Mouse (Mus musculus) right cerebral cortex, adult 2 months (tissue): Measurements from ENCODE around the gene Cdk19.
"Not testable (repeated sequence)": the region's sequence is repeated elsewhere in the genome, so short reads cannot be mapped to it uniquely, and the experiment has no call there.

Experiments used
- DNase-seq, 2 experiments: peaks; one replicate each; pipeline ENCODE4 v3.0.0; 2021 to 2022; ENCODE audit warnings: low spot score in 2 of 2

The Cdk19 gene

GRCm38 (mm10) chr10:40386126-40386525 is 46.8 kb downstream of the Cdk19 start:
- DNase-seq: no peak

DNA sequence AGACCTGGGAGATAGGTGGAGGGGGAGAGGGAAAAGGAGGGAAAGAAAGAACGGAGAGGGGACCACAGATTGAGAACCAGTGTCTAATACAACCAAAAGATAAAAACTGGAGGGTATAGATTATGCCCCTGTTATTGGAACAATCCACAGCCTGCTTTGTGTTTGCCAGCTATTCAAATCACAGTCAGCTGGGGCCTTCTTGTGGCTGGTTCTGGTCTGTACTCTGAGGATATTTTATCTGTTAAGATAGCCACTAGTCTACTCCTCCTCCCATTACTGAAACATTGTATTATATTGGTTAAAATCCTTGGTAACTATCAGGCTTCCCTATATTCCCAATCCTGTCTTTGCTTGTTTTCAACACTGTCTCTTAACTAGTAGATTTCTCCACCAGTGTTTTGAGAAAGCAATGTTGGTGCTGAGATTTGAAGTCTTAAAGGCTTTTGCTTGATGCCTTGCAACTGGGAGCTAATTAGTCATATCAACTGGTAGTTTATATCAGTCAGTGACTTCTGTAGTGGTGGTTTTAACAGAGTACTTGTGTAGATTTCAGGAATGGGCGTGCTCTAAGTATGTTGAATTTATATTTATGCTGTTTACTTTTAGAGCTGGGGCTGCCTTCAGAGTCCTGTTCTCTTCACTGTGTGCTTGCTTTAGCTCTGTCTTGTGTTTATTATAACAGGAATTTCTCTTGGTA is 54.2 kb downstream of the Cdk19 start:
- no peak for DNase-seq

DNA sequence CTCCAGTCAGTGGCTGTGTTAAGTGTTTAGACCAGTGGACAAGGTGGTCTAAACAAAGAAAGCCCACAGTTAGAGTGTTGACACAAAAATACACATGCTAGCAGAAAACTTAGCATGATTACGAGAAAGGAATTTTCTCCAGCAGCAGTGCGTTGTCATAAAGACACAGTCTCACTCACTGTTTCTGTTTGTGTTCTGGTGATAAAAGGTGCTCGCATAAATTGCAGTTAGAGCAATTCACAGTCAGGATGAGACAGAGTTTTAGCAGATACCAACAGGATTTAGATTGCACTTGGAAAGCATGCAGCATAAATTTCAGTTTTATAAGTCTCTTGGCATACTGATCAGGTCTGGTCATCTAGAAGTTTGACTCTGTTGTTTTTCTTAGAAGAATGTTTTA is 59.5 kb downstream of the Cdk19 start:
- DNase-seq: no peak

- DNase-seq: no peak
Measured at GRCm38 (mm10) chr10:40399328-40399727, 60.0 kb downstream of the Cdk19 start.

- DNase-seq: no peak
Measured at GRCm38 (mm10) chr10:40400293-40400692, 60.9 kb downstream of the Cdk19 start.

DNA sequence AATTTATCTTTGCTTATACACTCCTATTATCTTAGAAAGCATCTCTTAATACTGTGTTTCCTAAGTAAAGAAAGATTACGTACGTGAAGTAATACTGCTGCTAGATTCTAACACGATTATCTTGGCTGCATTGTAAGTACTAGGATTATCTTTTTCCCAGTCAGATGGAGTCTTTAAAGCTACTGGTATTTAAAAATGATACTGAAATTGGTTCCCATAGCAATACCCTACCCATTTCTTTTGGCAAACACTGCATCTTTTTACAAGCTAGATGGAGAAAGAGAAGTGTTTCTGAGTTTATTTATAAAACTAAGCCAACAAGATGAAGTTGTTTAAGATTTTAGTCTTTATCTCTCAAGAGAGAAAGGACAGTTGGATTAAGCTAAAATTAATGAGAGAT is 67.3 kb downstream of the Cdk19 start:
- no peak for DNase-seq

DNA sequence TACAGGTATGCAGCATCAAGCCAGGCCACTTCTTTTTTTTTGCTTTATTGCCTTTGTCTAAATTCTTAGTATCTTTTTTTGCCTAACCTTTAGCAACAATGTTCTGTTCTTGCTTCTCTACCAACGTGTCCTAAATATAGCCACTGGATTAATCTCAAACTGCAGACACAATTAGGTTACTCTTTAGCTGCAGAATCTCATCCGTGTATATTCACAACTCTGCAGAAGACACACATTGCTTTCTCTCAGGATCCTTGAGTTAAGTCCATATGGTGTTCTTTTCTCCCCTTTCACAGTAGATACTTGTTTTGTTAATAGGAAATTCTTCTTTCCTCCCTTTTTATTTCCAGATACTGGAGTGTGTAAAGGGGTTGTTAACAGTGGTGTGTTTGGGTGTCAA is 70.0 kb downstream of the Cdk19 start:
- DNase-seq: no peak

DNA sequence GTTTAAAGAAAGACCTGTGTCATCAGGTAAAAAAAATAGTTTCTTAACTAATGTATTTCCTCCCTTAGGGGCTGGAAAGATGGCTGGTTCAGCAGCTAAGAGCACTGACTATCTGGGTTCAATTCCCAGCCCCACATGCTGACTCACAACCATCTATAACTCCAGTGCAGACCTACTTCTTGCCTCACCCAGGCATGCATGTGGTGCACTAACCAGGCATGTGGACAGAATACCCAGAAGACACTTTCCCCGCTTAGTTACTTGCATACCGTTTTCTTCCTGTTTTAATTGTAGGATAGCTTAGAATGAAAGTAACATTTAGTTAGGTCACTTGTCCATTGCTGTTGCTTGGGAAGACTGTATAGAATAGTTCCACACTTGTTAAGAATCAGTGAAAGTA is 72.0 kb downstream of the Cdk19 start:
- no peak for DNase-seq

GRCm38 (mm10) chr10:40416944-40417343 is 77.6 kb downstream of the Cdk19 start:
- DNase-seq: peak; percentile 74 to 79

DNA sequence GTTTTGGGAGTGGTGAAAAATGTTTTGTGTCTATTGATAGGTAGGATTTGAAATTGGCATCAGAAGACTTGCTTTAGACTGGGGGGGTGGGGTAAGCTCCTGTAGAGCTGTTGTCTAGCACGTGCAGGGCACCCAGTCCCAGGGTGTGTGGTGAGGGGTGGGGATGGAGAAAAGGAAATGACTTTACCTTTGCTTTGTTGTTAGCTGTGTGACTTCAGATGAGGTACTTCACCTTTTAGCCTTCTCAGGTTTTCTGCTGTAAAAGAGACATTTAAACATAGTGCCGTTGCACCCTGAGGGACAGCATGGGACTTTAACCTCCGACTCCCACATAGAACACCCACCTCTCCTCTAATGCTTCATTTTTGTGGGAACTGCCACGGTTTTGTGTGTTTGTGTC is 80.5 kb downstream of the Cdk19 start:
- DNase-seq: no peak

- no peak for DNase-seq
Measured at GRCm38 (mm10) chr10:40420703-40421102, 81.3 kb downstream of the Cdk19 start.

DNA sequence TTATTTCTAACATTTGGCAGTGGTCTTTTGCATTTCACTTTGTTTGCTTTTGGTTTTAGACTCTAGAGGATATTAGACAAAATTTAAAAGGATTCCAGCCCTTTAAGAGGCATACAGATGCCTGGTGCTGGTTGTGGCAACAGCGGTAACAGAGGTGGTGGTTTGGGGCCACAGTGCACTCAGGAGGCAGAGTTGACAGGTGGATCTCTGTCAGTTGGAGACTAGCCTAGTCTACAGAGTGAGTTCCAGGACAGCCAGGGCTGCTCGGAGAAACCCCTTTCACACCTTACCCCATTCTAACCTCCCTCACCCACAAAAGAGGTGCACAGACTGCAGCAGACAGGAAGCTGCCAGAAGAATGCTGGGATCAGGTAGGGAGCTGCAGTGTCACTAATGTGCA is 82.4 kb downstream of the Cdk19 start:
- DNase-seq: no peak

DNA sequence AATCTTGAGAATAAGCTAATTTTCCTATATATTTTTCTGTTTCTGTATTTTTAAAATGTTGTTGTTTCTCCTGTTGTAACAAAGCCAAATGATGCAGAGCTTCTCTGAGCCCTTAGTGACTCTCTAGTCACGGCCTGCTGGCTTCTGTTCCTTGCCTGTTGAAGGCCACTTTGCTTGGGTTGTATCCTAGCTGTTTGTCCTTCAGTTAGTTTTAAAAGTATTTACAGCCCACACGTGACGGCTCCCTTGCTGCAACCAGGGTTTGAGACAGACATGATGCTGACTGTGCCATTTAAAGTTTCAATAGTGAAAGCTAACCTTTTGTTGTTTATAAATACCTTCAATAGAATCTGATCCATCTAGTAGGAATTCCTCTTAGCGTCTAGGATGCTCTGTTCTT is 83.3 kb downstream of the Cdk19 start:
- DNase-seq: no peak

- DNase-seq: not testable (repeated sequence)
Measured at GRCm38 (mm10) chr10:40424428-40424827, 85.1 kb downstream of the Cdk19 start.

GRCm38 (mm10) chr10:40425243-40426095 is 86.1 kb downstream of the Cdk19 start:
- no peak for DNase-seq

DNA sequence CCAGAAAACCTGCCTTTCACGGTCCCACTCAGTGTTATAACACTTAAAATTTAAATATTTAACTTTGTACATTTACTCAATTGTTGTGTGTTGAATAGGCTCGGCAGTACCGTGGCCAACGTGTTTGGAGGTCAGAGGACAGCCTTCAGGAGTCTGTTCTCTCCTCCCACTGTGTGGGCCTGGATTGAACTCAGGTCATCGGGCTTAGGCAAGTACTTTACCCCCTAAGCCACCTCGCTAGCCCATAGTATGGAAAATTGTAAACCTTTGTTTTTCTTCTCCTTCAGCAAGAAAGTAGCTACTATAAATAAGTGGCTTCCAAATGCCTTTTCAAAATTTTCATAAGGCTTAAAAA is 86.7 kb downstream of the Cdk19 start:
- DNase-seq: no peak

GRCm38 (mm10) chr10:40428633-40429032 is 89.3 kb downstream of the Cdk19 start:
- no peak for DNase-seq

- no peak for DNase-seq
Measured at GRCm38 (mm10) chr10:40429081-40429480, 89.7 kb downstream of the Cdk19 start.

- DNase-seq: no peak
Measured at GRCm38 (mm10) chr10:40430209-40430608, 90.8 kb downstream of the Cdk19 start.

DNA sequence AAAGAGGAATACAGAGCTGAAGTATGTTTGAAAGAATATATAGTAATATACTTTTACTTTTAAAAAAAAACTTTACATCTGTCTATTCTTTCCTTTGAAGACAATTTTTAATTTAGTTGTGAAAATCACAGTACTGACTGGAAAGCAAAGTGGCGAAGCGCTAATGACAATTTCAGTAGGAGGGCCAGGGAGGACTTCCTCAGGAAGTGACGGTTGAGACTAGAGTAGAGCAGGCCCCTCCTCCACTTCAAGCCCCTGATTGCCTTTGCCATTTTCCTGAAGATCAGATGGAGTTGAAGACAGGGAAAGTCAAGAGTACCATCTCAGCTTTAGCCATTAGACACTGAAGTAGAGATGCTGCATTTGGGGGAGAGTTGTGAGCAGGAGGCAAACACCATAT is 92.6 kb downstream of the Cdk19 start:
- DNase-seq: no peak

- no peak for DNase-seq
Measured at GRCm38 (mm10) chr10:40432375-40432774, 93.0 kb downstream of the Cdk19 start.

DNA sequence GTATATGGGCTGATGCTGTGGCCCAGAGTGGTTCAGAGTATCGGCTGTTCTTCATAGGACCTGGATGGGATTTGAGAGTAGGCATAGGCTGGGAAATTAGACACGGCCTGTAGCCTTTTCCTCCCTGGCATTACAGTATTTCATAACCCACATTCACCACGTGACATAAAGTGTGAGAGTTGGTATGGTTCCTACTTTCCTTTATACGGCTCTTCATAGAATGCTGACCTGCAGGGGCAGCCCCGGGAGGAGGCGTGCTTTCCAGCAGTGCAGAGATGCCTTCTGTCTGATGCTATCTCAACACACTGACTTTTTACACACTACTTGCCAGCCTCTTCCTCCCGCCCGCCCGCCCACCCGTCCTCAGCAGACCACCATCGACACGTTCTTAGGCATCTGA is 96.0 kb downstream of the Cdk19 start:
- no peak for DNase-seq

DNA sequence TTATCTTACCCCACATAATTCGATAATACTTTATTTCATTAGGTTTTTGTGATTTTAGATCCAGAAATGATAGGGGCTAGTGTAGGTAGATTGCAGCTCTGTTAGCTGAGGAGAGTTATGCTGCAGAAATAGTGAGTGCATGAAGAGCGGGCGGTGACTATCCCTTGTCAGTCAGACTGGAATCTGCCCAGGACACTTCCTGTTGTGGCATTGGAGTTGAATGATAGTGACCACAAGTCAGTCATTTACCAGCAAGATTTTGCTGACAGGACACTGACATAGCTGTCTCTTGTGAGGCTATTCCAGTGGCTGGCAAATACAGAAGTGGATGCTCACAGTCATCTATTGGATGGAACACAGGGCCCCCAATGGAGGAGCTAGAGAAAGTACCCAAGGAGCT is 97.8 kb downstream of the Cdk19 start:
- DNase-seq: no peak
